Mouse (Mus musculus) heart, postnatal 0 days (tissue): ENCODE data around the gene Htr3b. TPM values are rescaled to one million over a fixed set of nuclear protein-coding genes. Genes with fewer than 3 reads are reported as not detected.

Source experiments
- ATAC-seq: fragments of 200-750 bp; cut with Nextera tagmentation; 2 replicates; pipeline ENCODE4 v1.8.0; 2017; ENCODE audit warnings: low read depth, moderate number of reproducible peaks, moderate library complexity; ENCODE audit not compliant: insufficient read depth
- DNase-seq: peaks from one replicate; pipeline ENCODE4 v3.0.0-alpha.2; 2016; ENCODE audit warnings: low spot score
- H3K27ac ChIP-seq: fragments of 300-500 bp; sonication (generic); 2 replicates; pipeline ENCODE4 v1.5.1; 2014; ENCODE audit warnings: low read depth, mild to moderate bottlenecking
- H3K27me3 ChIP-seq: fragments of 300-500 bp; sonication (generic); 2 replicates; pipeline ENCODE4 v1.6.1; 2014; ENCODE audit warnings: low read length, mixed read lengths; ENCODE audit not compliant: control insufficient read depth, insufficient read depth
- H3K36me3 ChIP-seq: fragments of 300-500 bp; sonication (generic); replicated peaks from 2 replicates; pipeline ENCODE4 v1.6.1; 2014; ENCODE audit warnings: low read length, mixed read lengths; ENCODE audit not compliant: control insufficient read depth, insufficient read depth
- H3K4me1 ChIP-seq: fragments of 300-500 bp; sonication (generic); 2 replicates; pipeline ENCODE4 v1.6.1; 2014; ENCODE audit warnings: antibody characterized with exemption; ENCODE audit not compliant: control insufficient read depth, insufficient read depth
- H3K4me2 ChIP-seq: fragments of 300-500 bp; sonication (generic); 2 replicates; pipeline ENCODE4 v1.6.1; 2014; ENCODE audit warnings: low read depth, mild to moderate bottlenecking, low read length, moderate library complexity
- H3K4me3 ChIP-seq: fragments of 300-500 bp; sonication (generic); 2 replicates; pipeline ENCODE4 v1.5.1; 2014; ENCODE audit warnings: low read depth, low read length
- H3K9ac ChIP-seq: fragments of 300-500 bp; sonication (generic); replicated peaks from 2 replicates; pipeline ENCODE4 v1.6.1; 2014; ENCODE audit warnings: low read depth, low read length, mixed read lengths
- H3K9me3 ChIP-seq: fragments of 300-500 bp; sonication (generic); replicated peaks from 2 replicates; pipeline ENCODE4 v1.6.1; 2016; ENCODE audit warnings: low read length; ENCODE audit not compliant: control insufficient read depth
- CTCF ChIP-seq: IDR thresholded peaks from 2 replicates; pipeline ENCODE4 v1.5.1; 2016; ENCODE audit warnings: antibody characterized with exemption, control low read depth, low read depth
- EP300 ChIP-seq: IDR thresholded peaks from 2 replicates; pipeline ENCODE4 v1.6.1; 2016; ENCODE audit warnings: antibody characterized with exemption, low read depth
- WGBS: fragments of 180-500 bp; shearing (Covaris S2); extraction: QIAGEN DNeasy Blood & Tissue Kit; methylation state at CpG from one replicate; pipeline ENCODE4 v1.1.7; 2014; 5-methylcytosine and 5-hydroxymethylcytosine counted together
- polyA plus RNA-seq: library from polyadenylated mRNA; unstranded; fragments of >200 nt; fragmentation: Nextera tagmentation; extraction: Ambion mirVana; gene quantifications from 2 replicates; pipeline ENCODE4 v1.2.1, GENCODE M21; 2015
- total RNA-seq: library from RNA; depleted of rRNA; stranded (reverse); fragments of >200 nt; gene quantifications from 2 replicates; pipeline ENCODE4 v1.2.3, GENCODE M21; 2014; ENCODE audit warnings: low replicate concordance

Gene Htr3b
- total and polyA plus RNA-seq, 2 experiments from 2014 or later: not detected

GRCm38 (mm10) chr9:48981827-48982226, 17.0 kb upstream of the Htr3b start:
- Histone ChIP-seq H3K9me3 (no peaks in the 10 kb centered on the region), H3K36me3 (no peaks in the 10 kb centered on the region), H3K4me1 (peaks cover 9% of the 10 kb centered on the region; the same call in 1 of the 2 replicates), H3K27ac (no peak overlapping the region), H3K9ac (no peak overlapping the region), H3K4me3 (no peak overlapping the region), H3K4me2 (no peak overlapping the region), H3K27me3 (no peaks in the 10 kb centered on the region)
- DNase-seq (no peak), ATAC-seq (no peak)
- TF ChIP-seq CTCF: no peak
- no peak for TF ChIP-seq EP300

DNA sequence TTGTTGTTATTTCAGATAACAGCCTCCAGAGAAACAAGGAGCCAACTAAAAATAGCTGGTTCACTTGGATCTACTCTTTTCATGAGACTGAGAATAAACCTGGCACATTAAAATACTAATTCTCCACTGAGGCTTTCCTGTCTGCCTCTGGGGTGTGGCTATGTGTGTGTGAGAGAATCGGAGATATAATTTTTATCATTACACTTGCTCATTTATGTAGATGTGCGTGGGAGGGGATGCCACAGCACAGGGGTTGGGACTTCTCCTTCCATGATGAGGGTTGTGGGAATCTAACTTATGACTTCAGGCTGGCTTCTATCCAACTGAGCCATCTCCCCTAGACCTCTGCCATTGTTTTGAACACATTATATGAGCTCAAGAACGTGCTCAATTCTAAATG, 16.0 kb upstream of the Htr3b start:
- Histone ChIP-seq H3K4me1 (peaks cover 9% of the 10 kb centered on the region; the same call in 1 of the 2 replicates), H3K27ac (peak overlapping the region; percentile 73), H3K9me3 (no peaks in the 10 kb centered on the region), H3K9ac (no peak overlapping the region), H3K36me3 (no peaks in the 10 kb centered on the region), H3K4me2 (no peak overlapping the region), H3K4me3 (no peak overlapping the region), H3K27me3 (no peaks in the 10 kb centered on the region)
- ATAC-seq (no peak), DNase-seq (peak; percentile 27)
- TF ChIP-seq CTCF (no peak), EP300 (no peak)
- WGBS: 12% methylated on average over 3 of the region's 3 CpGs

DNA sequence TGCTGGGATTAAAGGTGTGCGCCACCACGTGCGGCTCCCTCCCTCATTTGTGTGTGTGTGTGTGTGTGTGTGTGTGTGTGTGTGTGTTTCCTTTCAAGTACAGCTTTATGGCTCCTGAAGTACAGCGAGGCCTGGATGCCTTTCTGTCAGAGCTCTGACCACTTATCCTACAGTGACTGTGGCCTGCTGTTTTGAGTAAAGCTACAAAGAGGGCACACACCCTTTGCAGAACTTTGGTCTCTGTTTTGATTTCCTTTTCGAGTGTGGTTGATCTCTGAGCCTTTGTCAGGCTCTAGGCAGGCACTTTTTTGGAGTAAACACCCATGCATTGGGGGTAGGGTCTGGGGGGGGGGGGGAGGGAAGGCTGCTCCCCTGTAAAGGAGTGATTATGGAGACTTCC, 15.6 kb upstream of the Htr3b start:
- Histone ChIP-seq H3K4me1 (peaks cover 9% of the 10 kb centered on the region; the same call in 1 of the 2 replicates), H3K36me3 (no peaks in the 10 kb centered on the region), H3K27me3 (no peaks in the 10 kb centered on the region), H3K4me3 (no peak overlapping the region), H3K9me3 (no peaks in the 10 kb centered on the region), H3K9ac (no peak overlapping the region), H3K27ac (peak overlapping the region; percentile 73), H3K4me2 (no peak overlapping the region)
- DNase-seq (no peak), ATAC-seq (no peak)
- WGBS: 35% methylated on average over 5 of the region's 5 CpGs
- no peak for TF ChIP-seq CTCF
- TF ChIP-seq EP300: no peak

- no peak for ATAC-seq
- H3K27ac ChIP-seq: no peak overlapping the region
- H3K27me3 ChIP-seq: no peaks in the 10 kb centered on the region
- 70% methylated on average over 6 of the region's 6 CpGs for WGBS
- H3K4me2 ChIP-seq: no peak overlapping the region
- no peaks in the 10 kb centered on the region for H3K36me3 ChIP-seq
- peaks cover 9% of the 10 kb centered on the region; the same call in 1 of the 2 replicates for H3K4me1 ChIP-seq
- H3K4me3 ChIP-seq: no peak overlapping the region
- no peaks in the 10 kb centered on the region for H3K9me3 ChIP-seq
- DNase-seq: no peak
- TF ChIP-seq CTCF (no peak), EP300 (no peak)
- no peak overlapping the region for H3K9ac ChIP-seq
Measured at GRCm38 (mm10) chr9:48976661-48977355, 12.0 kb upstream of the Htr3b start.

DNA sequence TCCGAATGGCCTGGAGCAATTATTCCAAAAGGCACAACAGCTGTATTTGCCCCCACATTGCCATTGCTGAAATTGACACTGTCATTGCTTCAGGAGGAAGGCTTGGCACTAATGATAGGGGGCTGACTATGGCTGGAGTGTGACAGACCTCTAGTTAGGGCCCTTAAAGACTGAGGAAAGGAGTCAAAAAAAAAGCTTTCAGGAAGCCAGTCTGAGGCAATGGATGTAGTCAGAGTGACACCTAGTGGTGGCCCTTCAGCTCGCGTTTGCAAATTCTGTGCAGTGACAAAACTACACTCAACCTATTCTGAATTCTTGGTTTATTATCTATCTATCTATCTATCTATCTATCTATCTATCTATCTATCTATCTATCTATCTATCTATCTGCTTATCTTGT, 7.7 kb upstream of the Htr3b start:
- no peaks in the 10 kb centered on the region for H3K9me3 ChIP-seq
- H3K4me1 ChIP-seq: no peaks in the 10 kb centered on the region
- ATAC-seq: no peak
- DNase-seq: peak; percentile 63
- H3K36me3 ChIP-seq: no peaks in the 10 kb centered on the region
- 31% methylated on average over 3 of the region's 3 CpGs for WGBS
- no peak overlapping the region for H3K9ac ChIP-seq
- H3K27ac ChIP-seq: no peak overlapping the region
- TF ChIP-seq CTCF (peak; percentile 76), EP300 (no peak)
- no peak overlapping the region for H3K4me2 ChIP-seq
- H3K27me3 ChIP-seq: no peaks in the 10 kb centered on the region
- H3K4me3 ChIP-seq: no peak overlapping the region

DNA sequence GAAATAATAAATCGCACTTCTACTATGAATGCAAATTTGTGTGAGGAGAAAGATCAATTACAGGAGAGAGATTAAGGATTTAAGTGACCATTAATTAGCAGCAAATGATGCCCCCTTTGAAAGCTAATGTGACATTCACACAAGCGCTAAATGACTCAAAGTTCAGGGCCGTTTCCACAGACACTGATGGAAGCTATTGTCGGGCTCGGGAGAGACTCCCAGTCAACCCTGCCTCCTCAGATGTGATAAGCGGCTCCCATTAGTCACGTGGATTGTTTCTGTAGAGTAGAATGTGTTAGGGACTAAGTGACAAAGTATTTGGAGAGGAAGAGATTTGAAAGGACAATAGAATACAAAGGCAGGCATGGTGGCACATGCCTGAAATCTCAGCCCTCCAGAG, 2.7 kb downstream of the Htr3b start:
- Histone ChIP-seq H3K9ac (no peak overlapping the region), H3K4me2 (no peak overlapping the region), H3K9me3 (no peaks in the 10 kb centered on the region), H3K27ac (no peak overlapping the region), H3K4me3 (no peak overlapping the region), H3K27me3 (no peaks in the 10 kb centered on the region; the same call in 1 of the 2 replicates), H3K4me1 (no peaks in the 10 kb centered on the region), H3K36me3 (no peaks in the 10 kb centered on the region)
- 21% methylated on average over 7 of the region's 7 CpGs for WGBS
- no peak for ATAC-seq
- DNase-seq: no peak
- TF ChIP-seq EP300: no peak
- TF ChIP-seq CTCF: no peak
